Mouse (Mus musculus): ENCODE data around the gene Gsg1l2. TPM values are rescaled to one million over a fixed set of nuclear protein-coding genes. Genes with fewer than 3 reads are reported as not detected.

Gene Gsg1l2
- total RNA-seq, 1 experiment from 2014 or later = not detected

DNA sequence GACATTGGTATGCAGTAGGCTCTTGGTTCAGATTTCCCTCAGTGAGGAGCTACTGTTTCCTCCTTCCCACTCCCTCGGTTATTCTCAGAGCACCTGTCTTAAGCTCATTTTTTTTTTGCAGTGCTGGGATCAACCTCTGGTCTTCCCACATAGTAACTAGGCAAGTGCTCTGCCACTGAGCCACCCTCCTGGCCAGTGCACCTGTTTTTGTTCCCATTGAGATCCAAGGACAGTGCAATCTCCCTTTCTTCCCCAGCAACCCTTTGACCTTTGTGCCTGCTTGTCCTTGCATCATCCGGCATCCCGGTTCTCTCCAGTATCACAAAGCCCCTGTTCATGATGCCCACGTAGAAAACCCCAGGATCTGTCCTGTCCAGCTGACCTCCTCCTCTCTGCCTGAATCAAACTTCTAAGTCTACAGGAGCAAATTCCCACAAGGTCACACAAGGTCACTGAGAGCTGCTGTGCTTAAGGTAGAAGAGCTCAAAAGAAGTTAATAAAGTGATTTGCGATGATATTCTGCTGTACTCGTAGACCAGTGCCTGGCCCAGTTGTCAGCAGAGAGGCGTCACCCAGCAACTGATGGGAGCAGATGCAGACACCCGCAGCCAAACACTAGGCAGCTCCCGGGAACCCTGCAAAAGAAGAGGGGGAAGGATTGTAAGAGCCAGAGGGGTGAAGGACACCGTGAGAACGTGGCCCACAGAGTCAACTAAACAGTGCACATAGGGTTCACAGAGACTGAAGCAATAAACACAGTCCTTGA, 32.6 kb downstream of the Gsg1l2 start:
- ATAC-seq (ENCODE audit: extremely low read depth, insufficient number of reproducible peaks, low FRiP score, poor library complexity, severe bottlenecking) = no peak

DNA sequence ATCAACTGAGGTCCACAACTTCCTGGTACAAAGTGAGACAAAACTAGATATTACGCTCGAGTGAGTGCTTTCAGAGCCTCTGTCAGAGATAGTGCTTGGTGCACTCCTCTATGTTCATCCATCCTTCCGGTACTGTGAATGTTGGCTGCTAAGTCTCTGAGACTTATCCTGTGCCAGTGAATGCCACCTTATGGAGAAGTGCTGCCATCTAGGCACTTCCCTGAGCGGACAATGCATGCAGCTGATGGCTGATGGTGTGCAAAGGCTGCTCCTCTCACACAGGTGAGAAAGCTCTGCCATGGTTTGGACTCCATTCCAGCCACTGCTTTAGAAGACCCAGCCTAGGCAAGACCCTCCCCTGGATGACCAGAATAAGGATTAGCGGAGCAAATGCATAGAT, 33.6 kb downstream of the Gsg1l2 start:
- ATAC-seq (ENCODE audit: extremely low read depth, insufficient number of reproducible peaks, low FRiP score, poor library complexity, severe bottlenecking) = no peak

DNA sequence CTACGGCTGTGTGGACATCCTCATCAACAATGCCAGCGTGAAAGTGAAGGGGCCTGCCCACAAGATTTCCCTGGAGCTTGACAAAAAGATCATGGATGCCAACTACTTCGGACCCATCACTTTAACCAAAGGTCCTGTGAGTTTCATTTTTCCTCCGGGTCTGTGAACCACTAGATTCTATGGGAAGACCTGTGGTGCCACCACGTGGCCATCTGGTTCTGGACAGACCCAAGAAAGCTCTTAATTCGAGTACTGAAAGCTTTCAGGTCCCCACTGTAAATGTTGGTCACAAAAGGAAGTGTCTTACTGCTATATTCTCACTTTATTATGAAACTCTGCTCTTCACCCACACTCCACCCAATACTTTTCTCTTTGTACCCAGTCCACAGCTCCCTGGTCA, 37.1 kb downstream of the Gsg1l2 start:
- no peak for ATAC-seq (ENCODE audit: extremely low read depth, insufficient number of reproducible peaks, low FRiP score, poor library complexity, severe bottlenecking)

DNA sequence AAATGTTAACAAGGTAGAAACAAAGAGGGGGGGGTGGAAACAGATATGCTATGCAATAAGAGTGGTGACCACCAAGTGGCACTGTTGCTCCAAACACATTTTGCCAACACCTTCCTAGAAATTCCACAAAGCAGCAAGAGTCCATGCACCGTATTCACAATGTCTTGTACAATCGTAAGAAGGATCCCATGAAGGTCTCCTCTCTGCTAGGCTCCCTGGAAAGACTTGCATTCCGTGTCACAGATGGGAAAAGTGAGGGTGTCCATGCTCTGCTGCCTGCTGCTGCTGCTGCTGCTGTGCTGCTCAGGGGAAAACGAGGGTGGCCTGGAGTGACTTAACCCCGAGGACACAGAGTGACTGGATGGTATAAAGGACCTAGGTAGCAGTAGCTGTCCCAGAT, 45.2 kb downstream of the Gsg1l2 start:
- ATAC-seq (ENCODE audit: extremely low read depth, insufficient number of reproducible peaks, low FRiP score, poor library complexity, severe bottlenecking) = no peak

DNA sequence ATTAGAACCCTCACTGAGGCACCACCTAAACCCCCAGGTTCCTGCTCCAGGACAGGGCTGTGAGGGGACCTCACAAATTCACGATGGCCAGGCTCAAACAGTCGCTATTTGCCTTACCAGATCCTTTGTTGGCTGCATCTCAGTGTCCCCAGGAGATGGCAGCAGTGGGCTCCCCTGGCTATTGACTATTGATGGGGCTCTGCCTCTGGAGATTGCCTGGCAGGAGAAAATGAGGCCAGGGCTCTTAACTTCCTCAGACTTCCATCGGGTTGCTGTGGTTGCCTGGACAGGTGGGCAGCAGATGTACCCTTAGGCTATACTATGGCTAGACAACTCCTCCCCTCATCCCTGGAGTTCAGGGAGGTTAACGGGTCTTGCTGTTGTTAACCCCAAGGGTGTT, 45.8 kb downstream of the Gsg1l2 start:
- ATAC-seq (ENCODE audit: extremely low read depth, insufficient number of reproducible peaks, low FRiP score, poor library complexity, severe bottlenecking) = no peak

DNA sequence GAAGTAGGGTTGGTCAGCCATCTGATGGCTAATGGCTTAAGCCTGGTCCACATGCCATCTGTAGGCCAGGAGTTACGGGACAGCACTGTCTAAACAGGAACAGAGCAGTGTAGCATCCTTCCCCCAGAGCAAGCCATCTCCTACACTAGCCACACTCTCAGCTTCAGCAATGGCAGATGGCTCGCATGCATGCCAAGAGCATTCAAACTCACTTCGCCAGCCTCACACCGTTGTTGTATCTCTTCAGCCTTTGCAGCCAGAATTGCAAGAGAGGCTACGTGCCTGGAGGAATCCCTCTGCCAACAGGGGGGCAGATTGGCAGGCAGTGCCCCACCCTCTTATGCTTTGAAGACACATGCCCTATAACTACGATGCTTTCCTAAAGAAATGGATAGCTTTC, 47.2 kb downstream of the Gsg1l2 start:
- ATAC-seq (ENCODE audit: extremely low read depth, insufficient number of reproducible peaks, low FRiP score, poor library complexity, severe bottlenecking) = no peak

DNA sequence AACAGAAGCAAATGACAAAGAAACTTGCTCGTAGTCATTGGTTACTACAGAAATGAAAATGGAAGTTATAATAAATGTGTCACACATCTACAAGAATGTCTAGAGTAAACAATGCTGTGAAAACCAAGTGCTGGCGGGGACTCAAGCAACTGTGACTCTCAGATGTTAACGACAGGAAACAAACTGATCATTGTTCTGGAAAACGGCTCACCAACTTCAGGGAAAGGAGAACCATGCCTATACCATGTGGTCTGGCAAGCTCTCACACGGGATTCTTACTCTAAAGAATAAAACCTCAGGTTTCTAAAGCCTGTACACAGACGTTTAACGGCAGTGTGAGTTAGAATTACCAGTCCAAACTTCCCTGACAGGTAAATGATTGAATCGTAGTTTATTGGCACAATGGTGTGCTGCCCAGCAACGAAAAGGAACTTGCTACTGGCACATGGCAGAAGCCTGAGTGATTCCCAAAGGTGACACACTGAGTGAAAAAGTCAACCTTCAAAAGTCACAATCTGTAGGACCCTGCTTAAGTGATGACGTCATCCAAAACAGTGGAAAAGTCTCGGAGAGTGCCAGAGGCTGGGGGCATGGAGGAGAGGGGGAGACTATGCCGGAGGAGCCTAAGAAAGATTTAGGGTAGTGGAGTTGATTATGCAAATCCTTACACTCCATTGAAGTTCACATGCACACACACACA, 54.1 kb downstream of the Gsg1l2 start:
- ATAC-seq (ENCODE audit: extremely low read depth, insufficient number of reproducible peaks, low FRiP score, poor library complexity, severe bottlenecking) = no peak

DNA sequence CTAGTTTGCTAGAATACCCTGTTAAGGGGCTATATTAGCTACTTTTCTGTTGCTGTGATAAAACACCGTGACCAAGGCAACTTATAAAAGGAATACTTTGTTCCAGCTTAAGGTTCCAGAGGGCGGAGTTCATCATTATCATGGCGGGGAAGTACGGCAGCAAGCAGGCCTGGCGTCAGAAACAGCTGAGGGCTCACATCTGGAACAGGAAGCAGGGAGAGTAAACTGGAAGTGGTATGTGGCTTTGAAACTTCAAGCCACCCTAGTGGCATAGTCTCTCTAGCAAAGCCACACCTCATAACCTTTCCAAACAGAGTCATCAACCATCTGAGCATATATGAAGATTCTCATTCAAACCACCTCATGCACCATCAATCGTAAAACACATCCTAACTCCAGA, 55.1 kb downstream of the Gsg1l2 start:
- ATAC-seq (ENCODE audit: extremely low read depth, insufficient number of reproducible peaks, low FRiP score, poor library complexity, severe bottlenecking) = no peak

DNA sequence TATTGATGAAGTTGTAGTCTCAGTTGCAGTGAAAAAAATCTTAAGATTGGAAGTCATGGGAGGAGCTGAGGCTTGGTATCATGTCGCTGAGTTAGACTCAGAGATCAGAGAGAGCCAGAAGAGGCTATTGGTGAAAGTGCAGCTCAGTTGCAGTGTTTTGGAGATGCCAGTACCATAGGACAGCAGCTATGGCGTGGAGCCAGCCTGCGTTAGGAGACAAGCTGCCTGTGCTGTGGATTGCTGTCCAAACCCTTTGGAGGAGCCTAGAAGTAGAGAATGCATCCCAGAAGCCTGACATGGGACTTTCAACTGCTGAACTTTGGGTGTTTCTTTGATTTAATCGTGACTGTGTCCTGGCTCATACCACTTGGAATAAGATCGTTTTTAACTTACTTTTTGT, 57.4 kb downstream of the Gsg1l2 start:
- no peak for ATAC-seq (ENCODE audit: extremely low read depth, insufficient number of reproducible peaks, low FRiP score, poor library complexity, severe bottlenecking)

DNA sequence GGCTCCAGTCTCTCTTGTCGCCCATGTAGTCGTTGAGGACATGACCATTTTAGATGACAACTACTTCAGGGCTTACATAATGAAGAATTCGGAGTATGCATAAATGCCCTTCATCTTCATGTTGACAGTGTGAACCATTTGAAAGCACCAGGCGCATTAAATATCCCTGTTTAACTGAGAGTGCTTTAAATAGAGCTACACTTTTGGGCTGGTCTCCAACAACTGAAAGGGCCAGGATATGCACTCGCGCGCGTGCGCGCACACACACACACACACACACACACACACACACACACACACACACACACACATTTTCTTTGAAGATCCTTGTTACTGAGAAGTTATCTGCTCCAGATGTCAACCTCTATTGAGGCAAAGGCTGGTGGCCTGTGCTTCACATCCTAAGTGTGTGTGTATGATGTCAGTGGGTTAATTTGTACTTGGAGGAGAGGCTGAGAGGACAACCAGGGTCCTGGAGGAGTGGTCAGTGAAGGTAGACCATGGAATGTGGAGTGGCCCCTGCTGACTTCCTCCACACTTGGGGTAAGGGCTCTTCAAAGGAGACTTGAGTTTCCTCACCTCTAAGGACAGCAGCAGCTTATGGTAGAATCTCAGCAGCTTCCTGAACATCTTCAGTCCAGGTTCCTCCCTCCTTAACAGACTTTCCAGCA, 61.1 kb downstream of the Gsg1l2 start:
- ATAC-seq (ENCODE audit: extremely low read depth, insufficient number of reproducible peaks, low FRiP score, poor library complexity, severe bottlenecking) = no peak

Other genes with a start within 250 kb of the Gsg1l2 start
- gene Rcvrn, start 79.3 kb upstream of the Gsg1l2 start, total RNA-seq (2017) = not detected in 2 replicates
- not detected in 2 replicates for gene Glp2r, start 3.5 kb upstream of the Gsg1l2 start, total RNA-seq (2017)
- gene Dhrs7c, start 23.6 kb downstream of the Gsg1l2 start, total RNA-seq (2017) = not detected in 2 replicates
- gene Usp43, start 147.5 kb downstream of the Gsg1l2 start, total RNA-seq (2017) = not detected in 2 replicates
- gene Cfap52, start 191.0 kb downstream of the Gsg1l2 start, total RNA-seq (2017) = 0.25 TPM in 1 of 2 replicates, not detected in the other
- 35.2 and 43.9 TPM in 2 replicates for gene Stx8, start 191.6 kb downstream of the Gsg1l2 start, total RNA-seq (2017)

Data from neutrophil, adult 5-6 weeks (primary cell).